Mouse (Mus musculus) heart, embryonic 15.5 days (tissue): ENCODE results near the gene Sh3bp5. TPM values are rescaled to one million over a fixed set of nuclear protein-coding genes. Genes with fewer than 3 reads are reported as not detected.

ENCODE experiments used
- ATAC-seq: fragments of 200-750 bp; cut with Nextera tagmentation; replicated peaks from 2 replicates; pipeline ENCODE4 v1.8.0; 2017; ENCODE audit warnings: low read depth, moderate TSS enrichment; ENCODE audit not compliant: insufficient number of reproducible peaks, insufficient read depth, low FRiP score
- H3K27ac ChIP-seq: fragments of 300-500 bp; sonication (generic); 2 replicates; pipeline ENCODE4 v1.5.1; 2015; ENCODE audit warnings: mild to moderate bottlenecking, inconsistent platforms
- H3K27me3 ChIP-seq: fragments of 300-500 bp; sonication (generic); 2 replicates; pipeline ENCODE4 v1.6.1; 2015; ENCODE audit warnings: inconsistent platforms
- H3K36me3 ChIP-seq: fragments of 300-500 bp; sonication (generic); 2 replicates; pipeline ENCODE4 v1.6.1; 2015; ENCODE audit warnings: mild to moderate bottlenecking, inconsistent platforms
- H3K4me1 ChIP-seq: fragments of 300-500 bp; sonication (generic); replicated peaks from 2 replicates; pipeline ENCODE4 v1.6.1; 2015; ENCODE audit warnings: inconsistent platforms
- H3K4me2 ChIP-seq: fragments of 300-500 bp; sonication (generic); 2 replicates; pipeline ENCODE4 v1.6.1; 2015; ENCODE audit warnings: inconsistent platforms, mild to moderate bottlenecking, moderate library complexity
- H3K4me3 ChIP-seq: fragments of 300-500 bp; sonication (generic); 2 replicates; pipeline ENCODE4 v1.5.1; 2015; ENCODE audit warnings: mild to moderate bottlenecking, inconsistent platforms
- H3K9ac ChIP-seq: fragments of 300-500 bp; sonication (generic); 2 replicates; pipeline ENCODE4 v1.6.1; 2015; ENCODE audit warnings: mild to moderate bottlenecking, inconsistent platforms
- H3K9me3 ChIP-seq: fragments of 300-500 bp; sonication (generic); replicated peaks from 2 replicates; pipeline ENCODE4 v1.6.1; 2016; ENCODE audit warnings: inconsistent platforms
- WGBS: fragments of 180-500 bp; shearing (Covaris S2); methylation state at CpG from one replicate; pipeline ENCODE4 v1.1.7; 2015; ENCODE audit warnings: mixed read lengths; 5-methylcytosine and 5-hydroxymethylcytosine counted together
- polyA plus RNA-seq: library from polyadenylated mRNA; unstranded; fragments of >200 nt; fragmentation: Nextera tagmentation; extraction: Ambion mirVana; gene quantifications from 2 replicates; pipeline ENCODE4 v1.2.1, GENCODE M21; 2015

Sh3bp5 gene
- polyA plus RNA-seq, 1 experiment from 2014 or later, result 21.4 TPM

DNA sequence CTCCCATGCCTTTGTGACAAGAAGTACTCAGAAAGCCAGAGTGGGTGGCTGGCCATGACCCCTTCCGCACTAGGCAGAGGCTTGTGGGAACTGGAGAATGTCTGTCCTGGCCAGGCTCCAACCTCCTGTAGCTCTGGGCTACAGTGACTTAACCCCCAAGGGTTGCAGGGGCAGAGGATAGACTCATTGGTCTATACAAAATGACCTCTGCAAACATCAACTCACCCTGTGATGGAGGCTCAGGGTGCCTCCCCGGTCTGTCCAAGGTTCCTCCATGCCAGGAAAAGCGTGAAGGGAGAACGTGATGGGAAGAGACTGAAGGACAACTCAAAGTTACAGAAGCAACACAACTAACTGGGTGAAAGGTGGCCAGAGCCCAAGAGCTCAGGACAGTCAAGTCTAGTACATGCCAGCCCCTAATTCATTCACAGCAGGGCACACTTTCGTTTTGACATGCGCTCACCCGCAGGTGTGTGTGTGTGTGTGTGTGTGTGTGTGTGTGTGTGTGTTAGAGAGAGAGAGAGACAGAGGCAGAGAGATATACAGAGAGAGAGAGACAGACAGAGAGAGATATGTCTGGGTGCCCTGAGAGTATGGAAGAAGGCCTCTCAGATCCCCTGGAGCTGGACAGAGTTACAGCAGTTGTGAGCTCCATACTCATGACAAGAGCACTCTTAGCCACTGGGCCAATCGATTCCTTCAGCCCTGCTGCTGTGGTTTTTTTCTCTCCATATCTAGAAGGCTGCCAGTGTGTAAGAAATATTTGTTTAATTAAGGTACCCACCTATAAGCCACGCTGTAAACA, 37.9 kb downstream of the Sh3bp5 start:
- Histone ChIP-seq H3K36me3 (no peaks in the 10 kb centered on the region), H3K4me1 (peaks cover 61% of the 10 kb centered on the region), H3K27me3 (no peaks in the 10 kb centered on the region)

DNA sequence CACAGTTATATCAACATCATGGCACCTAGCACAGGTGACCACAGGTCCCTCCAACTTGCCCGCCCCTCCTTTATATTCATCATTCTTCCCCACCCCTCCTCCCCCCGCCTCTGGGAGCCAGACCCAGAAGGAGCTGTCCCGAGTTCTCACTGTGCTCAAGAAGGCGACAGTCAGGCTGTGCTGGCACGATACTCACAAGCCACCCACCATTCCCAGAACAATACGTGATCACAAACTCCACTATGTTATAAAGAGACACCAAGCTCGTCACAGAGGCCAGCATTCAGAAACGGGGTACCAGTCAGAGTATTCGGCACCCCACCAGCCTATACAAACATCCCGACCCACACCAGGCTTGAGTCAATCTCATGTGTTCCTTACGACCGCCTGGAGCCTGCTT, 38.5 kb downstream of the Sh3bp5 start:
- Histone ChIP-seq H3K27me3 (no peaks in the 10 kb centered on the region), H3K4me1 (peaks cover 61% of the 10 kb centered on the region), H3K9ac (no peak overlapping the region), H3K4me3 (no peak overlapping the region), H3K27ac (peak overlapping the region; percentile 71), H3K36me3 (no peaks in the 10 kb centered on the region), H3K4me2 (no peak overlapping the region), H3K9me3 (no peaks in the 10 kb centered on the region)
- 77% methylated on average over 12 of the region's 12 CpGs for WGBS
- no peak for ATAC-seq

More for the DNA sequence above, 37.9 kb downstream of the Sh3bp5 start:
- 62% methylated on average over 9 of the region's 9 CpGs for WGBS
- no peak overlapping the region for H3K9ac ChIP-seq
- H3K4me2 ChIP-seq, result no peak overlapping the region
- peak overlapping the region; percentile 71 for H3K27ac ChIP-seq
- no peak overlapping the region for H3K4me3 ChIP-seq
- ATAC-seq, result no peak; the same call in 1 of the 2 replicates
- no peaks in the 10 kb centered on the region for H3K9me3 ChIP-seq

DNA sequence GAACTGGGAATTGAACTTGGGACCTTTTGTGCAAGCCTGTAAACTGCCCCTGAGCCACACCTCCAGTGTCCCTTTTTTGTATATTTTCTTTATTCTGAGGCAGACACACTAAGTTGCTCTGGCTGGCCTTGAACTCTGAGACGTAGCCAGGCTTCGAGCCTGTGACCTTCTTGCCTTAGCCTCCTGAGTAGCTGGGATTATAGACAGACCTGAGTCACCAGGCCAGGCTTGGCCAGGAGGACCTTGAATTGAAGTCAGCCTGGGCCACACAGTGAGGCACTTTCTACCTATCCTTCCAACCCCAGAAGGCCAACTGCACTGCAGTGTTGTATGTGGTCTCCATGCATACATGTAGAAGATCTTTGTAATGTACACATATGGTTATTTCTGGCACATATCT, 39.5 kb downstream of the Sh3bp5 start:
- Histone ChIP-seq H3K4me1 (peaks cover 53% of the 10 kb centered on the region), H3K36me3 (no peaks in the 10 kb centered on the region), H3K4me2 (no peak overlapping the region), H3K4me3 (no peak overlapping the region), H3K27me3 (no peaks in the 10 kb centered on the region), H3K9ac (no peak overlapping the region), H3K27ac (no peak overlapping the region), H3K9me3 (no peaks in the 10 kb centered on the region)
- WGBS, result 90% methylated on average over 2 of the region's 2 CpGs
- no peak for ATAC-seq

DNA sequence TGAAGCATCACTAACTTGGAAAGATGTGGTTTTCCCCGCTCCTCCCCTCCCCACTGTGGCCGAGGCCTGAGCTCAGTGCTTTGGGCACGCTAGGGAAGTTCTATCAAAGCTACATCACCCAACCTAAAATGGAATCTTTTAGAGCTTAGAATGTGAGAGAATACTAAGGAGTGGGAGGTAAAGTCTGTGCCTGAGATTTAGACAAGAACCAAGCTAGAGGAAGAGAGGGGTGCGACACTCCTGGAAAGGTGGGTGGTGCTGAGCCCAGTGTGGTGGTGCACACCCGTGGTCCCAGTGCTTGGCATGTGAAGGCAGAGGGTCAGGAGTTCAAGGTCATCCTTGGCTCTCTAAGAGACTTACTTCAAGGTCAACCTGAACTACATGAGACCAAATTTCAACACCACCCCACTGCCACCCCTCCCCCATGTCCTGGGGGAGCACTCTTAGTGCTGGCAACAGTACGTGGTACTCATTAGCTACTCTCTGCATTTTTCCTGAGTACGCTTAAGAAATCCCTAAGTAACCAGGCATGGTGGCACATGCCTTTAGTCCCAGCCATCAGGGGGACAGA, 40.2 kb downstream of the Sh3bp5 start:
- no peak for ATAC-seq
- Histone ChIP-seq H3K9me3 (no peaks in the 10 kb centered on the region), H3K27me3 (no peaks in the 10 kb centered on the region), H3K4me1 (peaks cover 46% of the 10 kb centered on the region), H3K9ac (no peak overlapping the region), H3K4me2 (no peak overlapping the region), H3K36me3 (no peaks in the 10 kb centered on the region), H3K4me3 (no peak overlapping the region), H3K27ac (no peak overlapping the region)
- 91% methylated on average over 7 of the region's 7 CpGs for WGBS

DNA sequence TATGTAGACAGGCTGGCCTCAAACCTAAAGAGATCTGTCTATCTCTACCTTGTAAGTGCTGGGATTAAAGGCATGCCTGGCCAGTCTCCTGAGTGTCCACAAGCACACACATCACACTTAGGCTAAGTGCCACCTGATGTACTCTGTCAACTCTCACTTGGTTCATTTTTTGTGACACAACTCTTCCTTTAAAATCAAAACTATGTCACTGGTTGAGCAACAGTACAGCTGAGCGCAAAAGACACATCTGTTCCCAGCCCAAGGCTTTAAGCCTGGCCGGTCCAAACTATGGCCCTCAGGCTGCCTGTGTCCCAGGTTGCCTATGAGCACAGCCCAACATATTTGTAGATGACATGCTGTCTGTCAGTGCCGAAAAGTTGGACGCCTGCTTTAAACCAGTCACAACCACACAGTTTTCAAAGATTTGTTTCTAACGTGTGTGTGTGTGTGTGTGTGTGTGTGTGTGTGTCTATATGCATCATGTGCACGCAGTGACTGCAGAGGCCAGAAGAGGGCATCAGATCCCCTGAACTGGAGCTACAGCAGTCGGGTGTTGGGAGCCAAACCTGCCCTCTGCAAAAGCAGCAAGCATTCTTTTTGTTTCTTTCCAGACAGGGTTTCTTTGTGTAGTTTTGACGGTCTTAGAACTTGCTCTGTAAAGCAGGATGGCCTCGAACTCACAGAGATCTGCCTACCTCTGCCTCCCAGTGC, 40.9 kb downstream of the Sh3bp5 start:
- no peak overlapping the region for H3K9ac ChIP-seq
- no peaks in the 10 kb centered on the region for H3K36me3 ChIP-seq
- H3K9me3 ChIP-seq, result no peaks in the 10 kb centered on the region
- peaks cover 40% of the 10 kb centered on the region for H3K4me1 ChIP-seq
- no peaks in the 10 kb centered on the region for H3K27me3 ChIP-seq
- H3K4me2 ChIP-seq, result no peak overlapping the region
- ATAC-seq, result no peak; the same call in 1 of the 2 replicates
- H3K4me3 ChIP-seq, result no peak overlapping the region
- WGBS, result 88% methylated on average over 9 of the region's 9 CpGs
- peak overlapping the region; percentile 31 for H3K27ac ChIP-seq

DNA sequence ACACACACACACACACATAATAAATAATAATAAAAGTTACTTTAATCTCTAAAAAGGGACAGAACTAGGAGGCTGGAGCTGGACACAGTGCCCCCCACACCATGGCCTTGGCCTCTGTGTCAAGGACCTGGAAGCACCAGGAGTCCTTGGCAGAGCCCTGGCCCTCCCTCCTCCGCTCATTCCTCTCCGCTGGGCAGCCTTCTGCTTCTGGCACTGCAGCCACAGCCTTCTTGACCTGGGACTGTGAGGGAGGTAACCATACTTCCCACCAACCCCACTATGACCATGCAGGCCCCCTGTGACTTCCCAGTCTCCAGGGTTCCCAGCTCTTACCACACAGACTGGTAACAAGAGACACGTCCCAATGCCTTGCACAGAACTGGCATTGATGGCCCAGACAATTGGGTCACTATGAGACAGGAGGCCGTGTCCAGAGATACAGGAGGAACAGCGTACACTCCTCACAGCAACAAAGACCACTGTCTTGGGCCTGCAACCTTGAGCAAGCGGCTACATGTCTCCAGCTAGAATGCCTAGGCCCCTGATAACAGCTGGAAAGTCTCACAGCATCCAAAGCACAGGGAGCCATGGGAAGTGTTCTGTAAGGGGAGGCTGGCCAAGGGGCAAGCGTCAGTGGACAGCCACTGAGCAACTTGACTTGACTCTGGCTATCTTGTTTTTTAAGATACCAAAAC, 41.8 kb downstream of the Sh3bp5 start:
- Histone ChIP-seq H3K4me1 (peaks cover 43% of the 10 kb centered on the region), H3K27ac (peak overlapping the region; percentile 31), H3K9me3 (no peaks in the 10 kb centered on the region), H3K27me3 (no peaks in the 10 kb centered on the region), H3K9ac (no peak overlapping the region), H3K4me2 (no peak overlapping the region), H3K4me3 (no peak overlapping the region), H3K36me3 (no peaks in the 10 kb centered on the region)
- 58% methylated on average over 7 of the region's 7 CpGs for WGBS
- no peak; the same call in 1 of the 2 replicates for ATAC-seq

DNA sequence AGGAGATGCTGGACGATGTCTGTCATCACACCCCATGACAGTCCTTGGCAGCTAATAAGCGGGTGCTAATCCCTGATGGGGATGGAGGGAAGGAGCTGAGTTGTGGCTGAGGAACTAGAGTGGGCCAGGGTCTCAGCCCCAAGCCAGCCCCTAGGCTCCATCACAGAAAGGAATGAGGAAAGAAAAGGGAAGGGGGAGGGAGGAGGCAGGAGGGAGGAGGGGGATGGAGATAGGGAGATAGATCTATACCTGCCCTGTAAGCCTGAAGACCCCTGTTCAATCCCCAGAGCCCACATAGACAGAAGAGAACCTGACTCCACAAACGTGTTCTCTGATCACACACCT, 42.4 kb downstream of the Sh3bp5 start:
- no peaks in the 10 kb centered on the region for H3K36me3 ChIP-seq
- peaks cover 44% of the 10 kb centered on the region for H3K4me1 ChIP-seq
- no peak for ATAC-seq
- no peak overlapping the region for H3K4me3 ChIP-seq
- no peaks in the 10 kb centered on the region for H3K9me3 ChIP-seq
- H3K27me3 ChIP-seq, result no peaks in the 10 kb centered on the region
- WGBS, result 57% methylated on average over 3 of the region's 3 CpGs
- H3K4me2 ChIP-seq, result no peak overlapping the region
- H3K9ac ChIP-seq, result no peak overlapping the region
- no peak overlapping the region for H3K27ac ChIP-seq

DNA sequence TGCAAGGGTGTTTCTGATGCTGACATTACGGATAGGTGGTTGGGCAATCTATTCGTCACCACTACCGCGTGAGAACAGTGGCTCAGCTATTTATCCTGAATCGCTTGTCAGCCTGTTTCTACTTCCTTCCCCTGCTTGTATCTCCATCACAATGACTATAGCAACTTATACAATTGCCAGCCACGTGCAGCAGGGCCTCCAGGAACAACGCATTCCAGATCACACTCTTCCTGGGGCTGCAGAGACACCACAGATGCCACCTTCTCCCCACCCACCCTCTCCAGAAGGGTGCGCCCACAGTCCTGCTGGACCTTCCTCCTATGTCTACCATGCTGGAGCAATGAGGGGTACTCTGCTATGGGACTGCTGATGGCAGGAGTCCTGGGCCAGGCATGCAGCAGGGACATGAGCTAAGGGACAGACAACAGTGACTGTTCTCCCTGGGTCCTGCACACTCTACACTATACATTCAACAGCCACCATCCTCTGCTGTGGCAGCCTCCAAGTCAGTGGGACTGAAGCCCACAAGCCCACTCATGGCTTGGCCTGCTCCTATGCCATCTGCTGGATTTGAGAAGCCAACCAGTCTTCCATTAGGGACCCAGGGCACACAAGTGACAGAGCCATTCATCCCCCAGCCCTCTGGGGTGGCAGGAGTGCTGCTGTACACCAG, 42.9 kb downstream of the Sh3bp5 start:
- no peaks in the 10 kb centered on the region for H3K9me3 ChIP-seq
- H3K27ac ChIP-seq, result no peak overlapping the region
- no peaks in the 10 kb centered on the region for H3K27me3 ChIP-seq
- WGBS, result 43% methylated on average over 8 of the region's 8 CpGs
- H3K4me3 ChIP-seq, result no peak overlapping the region
- peaks cover 45% of the 10 kb centered on the region for H3K4me1 ChIP-seq
- no peak overlapping the region for H3K9ac ChIP-seq
- no peak overlapping the region for H3K4me2 ChIP-seq
- no peaks in the 10 kb centered on the region for H3K36me3 ChIP-seq
- no peak for ATAC-seq

DNA sequence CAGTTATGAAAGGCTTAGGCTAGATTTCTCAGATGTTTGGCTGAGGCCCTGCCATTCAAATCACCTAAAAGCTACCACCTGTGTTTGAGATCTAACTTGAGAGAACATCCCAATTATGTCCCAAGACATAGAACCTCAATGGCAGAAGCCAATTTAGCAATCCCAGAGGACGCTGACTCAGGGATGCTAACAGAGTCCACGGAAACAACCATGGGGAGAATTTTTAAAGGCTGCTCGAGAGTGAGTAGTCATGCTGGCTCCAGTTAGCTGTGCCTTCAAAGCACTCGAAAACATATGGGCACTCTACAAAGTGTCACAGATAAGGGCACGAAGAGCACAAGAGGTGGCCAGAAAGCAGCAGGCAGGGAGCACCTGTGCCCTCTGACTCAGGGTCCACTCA, 43.6 kb downstream of the Sh3bp5 start:
- Histone ChIP-seq H3K27me3 (no peaks in the 10 kb centered on the region), H3K27ac (no peak overlapping the region), H3K9ac (no peak overlapping the region), H3K4me1 (peaks cover 45% of the 10 kb centered on the region), H3K9me3 (no peaks in the 10 kb centered on the region), H3K36me3 (no peaks in the 10 kb centered on the region), H3K4me2 (no peak overlapping the region), H3K4me3 (no peak overlapping the region)
- WGBS, result 52% methylated on average over 5 of the region's 5 CpGs
- no peak for ATAC-seq

DNA sequence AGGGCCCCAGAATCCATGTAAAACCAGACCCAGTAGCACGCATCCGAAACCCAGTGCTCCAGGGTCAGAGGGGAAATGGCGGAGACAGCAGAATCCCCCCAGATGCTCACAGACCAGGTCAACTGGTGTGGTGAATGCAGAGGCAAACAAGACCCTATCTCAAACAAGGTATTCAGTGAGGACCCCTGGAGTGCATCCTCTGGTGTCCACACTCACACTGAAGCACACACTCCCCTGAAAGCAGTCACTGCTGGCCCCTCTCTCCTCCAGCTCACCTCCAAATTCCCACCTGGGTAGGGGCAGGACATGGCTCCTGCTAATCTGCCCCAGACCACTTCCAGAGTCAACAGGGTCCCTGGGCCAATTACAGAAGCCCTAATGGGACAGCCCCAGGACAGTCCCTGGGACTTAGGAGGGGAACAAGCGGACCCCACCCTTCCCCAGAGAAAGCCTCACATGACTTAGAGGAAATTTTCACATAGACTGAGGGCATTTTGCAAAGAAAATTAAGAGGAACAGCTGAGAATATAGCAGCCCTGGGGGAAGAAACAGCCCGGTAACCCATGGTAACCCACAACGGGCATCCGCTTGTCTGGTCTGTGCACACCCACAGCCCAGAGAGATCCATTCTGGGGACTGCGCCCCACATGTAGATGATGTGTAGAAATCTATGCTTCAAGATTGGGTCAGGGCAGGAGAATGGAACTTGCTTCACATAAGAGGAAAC, 46.3 kb downstream of the Sh3bp5 start:
- Histone ChIP-seq H3K9me3 (no peaks in the 10 kb centered on the region), H3K4me2 (no peak overlapping the region), H3K9ac (no peak overlapping the region), H3K4me1 (peaks cover 60% of the 10 kb centered on the region), H3K27me3 (no peaks in the 10 kb centered on the region), H3K36me3 (no peaks in the 10 kb centered on the region), H3K27ac (no peak overlapping the region), H3K4me3 (no peak overlapping the region)
- WGBS, result 92% methylated on average over 8 of the region's 8 CpGs
- no peak for ATAC-seq
